Mouse (Mus musculus): ENCODE measurements around the gene Nkx2-4. TPM values are rescaled to one million over a fixed set of nuclear protein-coding genes. Genes with fewer than 3 reads are reported as not detected.

Nkx2-4 gene
- not detected in 2 replicates for polyA plus RNA-seq (2012; rRNA removed)
- not detected in 2 replicates for polyA plus RNA-seq (2014; fragmentation: Nextera tagmentation; extraction: Ambion mirVana)

- no peak within 1 kb of the TSS for H3K27ac ChIP-seq (replicated peaks; ENCODE audit: low read depth, low read length)
- DNase-seq (ENCODE audit: low spot score): no peak
- H3K36me3 ChIP-seq (ENCODE audit: control insufficient read depth, insufficient read depth, low read length): no peaks in the 10 kb centered on the region
- peak within 1 kb of the TSS; percentile 47 for H3K4me2 ChIP-seq (replicated peaks; ENCODE audit: low read depth, low read length, severe bottlenecking)
- peaks cover 5% of the 10 kb centered on the region; the same call in 1 of the 2 replicates for H3K4me1 ChIP-seq (ENCODE audit: control insufficient read depth, insufficient read depth, low read length)
- WGBS: 0% methylated on average over 24 of the region's 82 CpGs
- H3K9me3 ChIP-seq (ENCODE audit: control insufficient read depth, low read length): no peaks in the 10 kb centered on the region
- H3K9ac ChIP-seq (ENCODE audit: low read depth, low read length, severe bottlenecking): no peak within 1 kb of the TSS
- ATAC-seq (ENCODE audit: low FRiP score, low read depth): no peak
- no peak for TF ChIP-seq POLR2A (IDR thresholded peaks at IDR 0.05; ENCODE audit: borderline replicate concordance, extremely low read depth, insufficient read depth, insufficient read length)
- H3K4me3 ChIP-seq (replicated peaks; ENCODE audit: low read length): peak within 1 kb of the TSS; percentile 34
- peaks cover 70% of the 10 kb centered on the region for H3K27me3 ChIP-seq (ENCODE audit: control insufficient read depth, insufficient read depth, low read length)
Measured at GRCm38 (mm10) chr2:147085072-147085870, at the start of gene Nkx2-4. Gene Nkx2-4, minus strand, starts transcription at chr2:147085445.

DNA sequence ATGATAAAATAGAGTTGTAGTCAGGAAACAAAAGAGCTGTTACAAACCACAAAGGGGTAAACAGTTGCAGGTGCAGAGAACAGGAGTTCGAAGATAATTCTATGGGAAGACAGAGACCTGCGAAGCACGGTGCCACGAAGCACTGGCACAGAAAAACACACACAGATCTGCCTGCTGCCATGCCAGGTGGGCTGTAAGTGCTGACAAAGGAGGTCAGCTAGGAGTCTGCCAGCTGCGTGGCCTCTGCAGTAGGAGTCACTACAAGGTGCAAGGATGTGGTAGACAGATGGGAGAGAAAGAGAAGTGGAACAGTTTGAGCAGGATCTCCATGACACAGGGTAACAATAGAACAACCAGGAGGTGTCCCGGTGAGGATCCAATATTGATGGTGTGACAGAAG lies 42.1 kb upstream of the Nkx2-4 start:
- WGBS: 84% methylated on average over 6 of the region's 6 CpGs

GRCm38 (mm10) chr2:147119736-147120135 lies 34.5 kb upstream of the Nkx2-4 start:
- TF ChIP-seq POLR2A (IDR thresholded peaks at IDR 0.05; ENCODE audit: borderline replicate concordance, extremely low read depth, insufficient read depth, insufficient read length): no peak
- H3K36me3 ChIP-seq (ENCODE audit: control insufficient read depth, insufficient read depth, low read length): no peaks in the 10 kb centered on the region
- no peak overlapping the region for H3K9ac ChIP-seq (ENCODE audit: low read depth, low read length, severe bottlenecking)
- H3K4me3 ChIP-seq (replicated peaks; ENCODE audit: low read length): no peak overlapping the region
- DNase-seq (ENCODE audit: low spot score) (no peak), ATAC-seq (ENCODE audit: low FRiP score, low read depth) (no peak)
- 92% methylated on average over 1 of the region's 1 CpGs for WGBS
- no peak overlapping the region for H3K4me2 ChIP-seq (replicated peaks; ENCODE audit: low read depth, low read length, severe bottlenecking)
- no peaks in the 10 kb centered on the region for H3K4me1 ChIP-seq (ENCODE audit: control insufficient read depth, insufficient read depth, low read length)
- H3K9me3 ChIP-seq (ENCODE audit: control insufficient read depth, low read length): no peaks in the 10 kb centered on the region
- H3K27ac ChIP-seq (replicated peaks; ENCODE audit: low read depth, low read length): no peak overlapping the region
- no peaks in the 10 kb centered on the region for H3K27me3 ChIP-seq (ENCODE audit: control insufficient read depth, insufficient read depth, low read length)

More for the DNA sequence above, 42.1 kb upstream of the Nkx2-4 start:
- DNase-seq (ENCODE audit: low spot score): no peak
- Histone ChIP-seq H3K4me1 (ENCODE audit: control insufficient read depth, insufficient read depth, low read length) (no peaks in the 10 kb centered on the region), H3K27ac (replicated peaks; ENCODE audit: low read depth, low read length) (no peak overlapping the region), H3K9ac (ENCODE audit: low read depth, low read length, severe bottlenecking) (no peak overlapping the region), H3K9me3 (ENCODE audit: control insufficient read depth, low read length) (no peaks in the 10 kb centered on the region), H3K4me2 (replicated peaks; ENCODE audit: low read depth, low read length, severe bottlenecking) (no peak overlapping the region), H3K27me3 (ENCODE audit: control insufficient read depth, insufficient read depth, low read length) (no peaks in the 10 kb centered on the region), H3K4me3 (replicated peaks; ENCODE audit: low read length) (no peak overlapping the region), H3K36me3 (ENCODE audit: control insufficient read depth, insufficient read depth, low read length) (no peaks in the 10 kb centered on the region)
- TF ChIP-seq POLR2A (IDR thresholded peaks at IDR 0.05; ENCODE audit: borderline replicate concordance, extremely low read depth, insufficient read depth, insufficient read length): no peak
- ATAC-seq (ENCODE audit: low FRiP score, low read depth): no peak

- H3K36me3 ChIP-seq (ENCODE audit: control insufficient read depth, insufficient read depth, low read length): no peaks in the 10 kb centered on the region
- ATAC-seq (ENCODE audit: low FRiP score, low read depth) (no peak), DNase-seq (ENCODE audit: low spot score) (no peak)
- no peak for TF ChIP-seq POLR2A (IDR thresholded peaks at IDR 0.05; ENCODE audit: borderline replicate concordance, extremely low read depth, insufficient read depth, insufficient read length)
- H3K4me3 ChIP-seq (replicated peaks; ENCODE audit: low read length): no peak overlapping the region
- peaks cover 5% of the 10 kb centered on the region; the same call in 1 of the 2 replicates for H3K4me1 ChIP-seq (ENCODE audit: control insufficient read depth, insufficient read depth, low read length)
- WGBS: 15% methylated on average over 5 of the region's 5 CpGs
- H3K9me3 ChIP-seq (ENCODE audit: control insufficient read depth, low read length): no peaks in the 10 kb centered on the region
- H3K27ac ChIP-seq (replicated peaks; ENCODE audit: low read depth, low read length): no peak overlapping the region
- H3K4me2 ChIP-seq (replicated peaks; ENCODE audit: low read depth, low read length, severe bottlenecking): no peak overlapping the region
- H3K27me3 ChIP-seq (ENCODE audit: control insufficient read depth, insufficient read depth, low read length): peaks cover 61% of the 10 kb centered on the region
- no peak overlapping the region for H3K9ac ChIP-seq (ENCODE audit: low read depth, low read length, severe bottlenecking)
Measured at GRCm38 (mm10) chr2:147086441-147086840, 1.2 kb upstream of the Nkx2-4 start.

DNA sequence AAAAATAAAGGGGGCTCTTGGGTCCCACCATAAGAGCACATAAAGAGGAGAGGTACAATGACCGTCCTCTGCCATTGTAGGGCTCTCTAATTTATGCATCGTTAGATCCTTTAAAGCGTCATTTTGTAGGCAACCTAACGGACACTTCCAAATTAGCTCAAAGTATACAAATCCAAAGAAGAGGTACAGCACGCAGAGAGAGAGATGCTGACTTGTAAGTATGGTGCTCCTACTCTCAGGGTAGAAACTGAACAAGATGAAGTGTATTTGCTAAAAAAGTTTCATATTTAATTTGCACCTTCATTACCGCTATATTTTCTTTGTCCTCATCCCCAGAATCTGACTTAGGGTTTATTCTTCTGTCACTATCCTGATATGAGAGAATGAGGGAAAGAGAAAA lies 692 bp upstream of the Nkx2-4 start:
- ATAC-seq (ENCODE audit: low FRiP score, low read depth) (no peak), DNase-seq (ENCODE audit: low spot score) (no peak)
- Histone ChIP-seq H3K4me1 (ENCODE audit: control insufficient read depth, insufficient read depth, low read length) (peaks cover 5% of the 10 kb centered on the region; the same call in 1 of the 2 replicates), H3K4me2 (replicated peaks; ENCODE audit: low read depth, low read length, severe bottlenecking) (no peak overlapping the region), H3K36me3 (ENCODE audit: control insufficient read depth, insufficient read depth, low read length) (no peaks in the 10 kb centered on the region), H3K27me3 (ENCODE audit: control insufficient read depth, insufficient read depth, low read length) (peaks cover 64% of the 10 kb centered on the region), H3K9me3 (ENCODE audit: control insufficient read depth, low read length) (no peaks in the 10 kb centered on the region), H3K9ac (ENCODE audit: low read depth, low read length, severe bottlenecking) (no peak overlapping the region), H3K4me3 (replicated peaks; ENCODE audit: low read length) (no peak overlapping the region), H3K27ac (replicated peaks; ENCODE audit: low read depth, low read length) (no peak overlapping the region)
- TF ChIP-seq POLR2A (IDR thresholded peaks at IDR 0.05; ENCODE audit: borderline replicate concordance, extremely low read depth, insufficient read depth, insufficient read length): no peak
- WGBS: 6% methylated on average over 6 of the region's 6 CpGs
